Mouse (Mus musculus): ENCODE data around the gene Iqsec1. TPM values are rescaled to one million over a fixed set of nuclear protein-coding genes. Genes with fewer than 3 reads are reported as not detected.

Iqsec1 gene
- total and polyA plus RNA-seq, 3 experiments = 2.0 to 48.2 (median 39.2) TPM

DNA sequence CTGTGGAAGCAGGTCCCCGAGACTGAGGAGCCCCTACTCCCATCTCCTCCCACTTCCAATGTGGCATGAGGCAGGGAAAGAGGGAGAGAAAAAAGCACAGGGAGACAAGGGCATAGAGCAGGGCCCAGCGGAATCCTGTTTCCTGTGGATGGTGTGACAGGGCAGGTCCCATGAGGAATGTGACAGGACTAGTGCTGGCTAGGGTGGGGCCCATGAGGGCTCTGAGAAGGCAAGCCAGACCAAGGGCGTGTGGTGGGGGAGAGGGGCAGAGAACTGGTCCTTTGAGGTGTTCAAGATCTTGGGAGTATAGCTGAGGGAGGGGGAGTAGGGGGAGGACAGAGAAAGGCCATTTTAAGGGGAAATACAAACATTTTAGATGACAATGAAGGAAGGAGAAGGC is 24.0 kb upstream of the Iqsec1 start:
- H3K4me3 ChIP-seq (ENCODE audit: low read depth, low read length) = no peak overlapping the region
- no peak for ATAC-seq (ENCODE audit: extremely low read depth, insufficient number of reproducible peaks, low FRiP score, poor library complexity, severe bottlenecking)
- H3K4me1 ChIP-seq (ENCODE audit: insufficient read depth, low read depth, low read length) = peaks cover 7% of the 10 kb centered on the region
- DNase-seq (ENCODE audit: low spot score) = no peak
- 0 out of 2 replicates have a peak, but pooled peaks cover 2% of the 10 kb centered on the region for H3K27me3 ChIP-seq (ENCODE audit: insufficient read depth, low read length)
- H3K9me3 ChIP-seq (replicated peaks) = no peaks in the 10 kb centered on the region
- TF ChIP-seq GATA1 (IDR thresholded peaks at IDR 0.05; ENCODE audit: borderline replicate concordance, low read length) (no peak), GATA2 (IDR thresholded peaks at IDR 0.05; ENCODE audit: borderline replicate concordance, low read depth, low read length) (no peak), CTCF (IDR thresholded peaks at IDR 0.05; ENCODE audit: low read depth, low read length) (no peak), TAL1 (conservative IDR thresholded peaks at IDR 0.05; ENCODE audit: low read depth, low read length) (no peak), POLR2AphosphoS5 (IDR thresholded peaks at IDR 0.05; ENCODE audit: insufficient replicate concordance, low read depth, low read length) (no peak)
- peaks cover 59% of the 10 kb centered on the region for H3K36me3 ChIP-seq (replicated peaks)

DNA sequence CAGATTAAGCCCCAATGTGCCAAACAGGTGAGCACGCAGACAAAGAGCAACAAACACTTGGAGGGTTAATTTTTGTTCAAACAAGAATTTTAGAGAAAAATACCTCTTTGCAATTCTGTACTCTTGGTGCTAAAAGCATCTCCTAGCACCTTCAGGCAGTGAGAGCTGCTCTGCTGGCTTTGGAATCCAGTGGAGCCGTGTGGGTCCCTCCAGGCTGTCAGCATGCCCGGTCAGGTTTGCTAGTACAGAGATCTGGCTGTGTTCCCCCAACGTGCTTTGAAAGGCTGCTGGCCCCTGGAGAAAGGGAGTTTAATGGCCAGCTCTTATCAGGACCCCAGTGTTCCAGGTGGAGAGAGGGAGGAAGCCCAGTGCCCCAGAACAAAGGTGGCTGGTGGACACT is 23.1 kb upstream of the Iqsec1 start:
- H3K36me3 ChIP-seq (replicated peaks) = peaks cover 50% of the 10 kb centered on the region
- no peak for DNase-seq (ENCODE audit: low spot score)
- ATAC-seq (ENCODE audit: extremely low read depth, insufficient number of reproducible peaks, low FRiP score, poor library complexity, severe bottlenecking) = no peak
- H3K9me3 ChIP-seq (replicated peaks) = no peaks in the 10 kb centered on the region
- TF ChIP-seq CTCF (IDR thresholded peaks at IDR 0.05; ENCODE audit: low read depth, low read length) (no peak), POLR2AphosphoS5 (IDR thresholded peaks at IDR 0.05; ENCODE audit: insufficient replicate concordance, low read depth, low read length) (no peak), TAL1 (conservative IDR thresholded peaks at IDR 0.05; ENCODE audit: low read depth, low read length) (no peak), GATA1 (IDR thresholded peaks at IDR 0.05; ENCODE audit: borderline replicate concordance, low read length) (no peak), GATA2 (IDR thresholded peaks at IDR 0.05; ENCODE audit: borderline replicate concordance, low read depth, low read length) (no peak)
- no peak overlapping the region for H3K4me3 ChIP-seq (ENCODE audit: low read depth, low read length)
- peaks cover 11% of the 10 kb centered on the region for H3K4me1 ChIP-seq (ENCODE audit: insufficient read depth, low read depth, low read length)
- 0 out of 2 replicates have a peak, but pooled peaks cover 2% of the 10 kb centered on the region for H3K27me3 ChIP-seq (ENCODE audit: insufficient read depth, low read length)

DNA sequence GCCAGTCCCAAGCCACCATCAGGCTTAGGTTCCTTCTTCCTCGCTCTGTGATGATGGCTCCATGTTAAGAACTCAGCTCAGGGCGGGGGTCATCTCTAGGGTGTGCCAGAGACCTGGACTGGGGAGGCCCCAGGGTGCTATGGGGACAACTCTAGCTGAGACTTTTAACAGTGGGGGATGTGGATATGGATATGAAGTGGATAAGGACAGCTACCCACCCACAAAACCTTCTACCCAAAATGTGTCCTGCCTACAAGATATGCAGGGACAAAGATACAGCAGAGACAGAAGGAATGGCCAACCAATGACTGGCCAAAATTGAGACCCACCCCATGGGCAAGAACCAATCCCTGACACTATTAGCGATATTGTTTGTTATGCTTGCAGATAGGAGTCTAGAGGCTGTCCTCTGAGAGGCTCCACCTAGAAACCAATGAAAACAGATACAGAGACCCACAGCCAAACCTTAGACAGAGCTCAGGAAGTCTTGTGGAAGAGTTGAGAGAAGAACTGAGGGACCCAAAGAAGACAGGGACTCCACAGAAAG is 19.9 kb upstream of the Iqsec1 start:
- peaks cover 21% of the 10 kb centered on the region for H3K4me1 ChIP-seq (ENCODE audit: insufficient read depth, low read depth, low read length)
- DNase-seq (ENCODE audit: low spot score) (no peak), ATAC-seq (ENCODE audit: extremely low read depth, insufficient number of reproducible peaks, low FRiP score, poor library complexity, severe bottlenecking) (no peak)
- H3K4me3 ChIP-seq (ENCODE audit: low read depth, low read length) = no peak overlapping the region
- peaks cover 11% of the 10 kb centered on the region for H3K27me3 ChIP-seq (ENCODE audit: insufficient read depth, low read length)
- TF ChIP-seq GATA1 (IDR thresholded peaks at IDR 0.05; ENCODE audit: borderline replicate concordance, low read length) (no peak), POLR2AphosphoS5 (IDR thresholded peaks at IDR 0.05; ENCODE audit: insufficient replicate concordance, low read depth, low read length) (no peak), GATA2 (IDR thresholded peaks at IDR 0.05; ENCODE audit: borderline replicate concordance, low read depth, low read length) (no peak), CTCF (IDR thresholded peaks at IDR 0.05; ENCODE audit: low read depth, low read length) (no peak), TAL1 (conservative IDR thresholded peaks at IDR 0.05; ENCODE audit: low read depth, low read length) (no peak)
- H3K36me3 ChIP-seq (replicated peaks) = peaks cover 18% of the 10 kb centered on the region
- H3K9me3 ChIP-seq (replicated peaks) = no peaks in the 10 kb centered on the region

DNA sequence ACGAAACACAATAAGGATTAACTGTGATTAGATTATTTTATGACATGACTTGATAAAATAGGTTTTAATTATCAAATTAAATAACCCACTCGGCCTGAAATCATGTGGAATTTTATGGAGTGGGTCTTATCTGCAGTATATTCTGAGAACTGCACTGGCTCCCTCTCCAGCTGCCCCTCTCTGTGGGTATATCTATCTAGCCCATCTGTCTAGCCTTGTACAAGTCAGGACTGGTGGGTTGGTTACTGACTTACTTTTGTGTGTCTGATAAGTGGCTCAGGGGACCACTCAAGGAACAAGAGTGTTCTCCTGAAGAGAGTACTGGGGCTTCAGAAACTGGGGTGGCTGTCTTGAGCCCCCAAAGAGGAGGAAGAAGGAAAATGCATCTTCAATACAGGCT is 18.7 kb upstream of the Iqsec1 start:
- H3K4me1 ChIP-seq (ENCODE audit: insufficient read depth, low read depth, low read length) = peaks cover 21% of the 10 kb centered on the region
- ATAC-seq (ENCODE audit: extremely low read depth, insufficient number of reproducible peaks, low FRiP score, poor library complexity, severe bottlenecking) = no peak
- H3K36me3 ChIP-seq (replicated peaks) = peaks cover 7% of the 10 kb centered on the region
- no peak for TF ChIP-seq POLR2AphosphoS5 (IDR thresholded peaks at IDR 0.05; ENCODE audit: insufficient replicate concordance, low read depth, low read length)
- no peak for TF ChIP-seq CTCF (IDR thresholded peaks at IDR 0.05; ENCODE audit: low read depth, low read length)
- no peak for TF ChIP-seq GATA2 (IDR thresholded peaks at IDR 0.05; ENCODE audit: borderline replicate concordance, low read depth, low read length)
- H3K27me3 ChIP-seq (ENCODE audit: insufficient read depth, low read length) = peaks cover 13% of the 10 kb centered on the region
- no peak for DNase-seq (ENCODE audit: low spot score)
- no peaks in the 10 kb centered on the region for H3K9me3 ChIP-seq (replicated peaks)
- H3K4me3 ChIP-seq (ENCODE audit: low read depth, low read length) = no peak overlapping the region

DNA sequence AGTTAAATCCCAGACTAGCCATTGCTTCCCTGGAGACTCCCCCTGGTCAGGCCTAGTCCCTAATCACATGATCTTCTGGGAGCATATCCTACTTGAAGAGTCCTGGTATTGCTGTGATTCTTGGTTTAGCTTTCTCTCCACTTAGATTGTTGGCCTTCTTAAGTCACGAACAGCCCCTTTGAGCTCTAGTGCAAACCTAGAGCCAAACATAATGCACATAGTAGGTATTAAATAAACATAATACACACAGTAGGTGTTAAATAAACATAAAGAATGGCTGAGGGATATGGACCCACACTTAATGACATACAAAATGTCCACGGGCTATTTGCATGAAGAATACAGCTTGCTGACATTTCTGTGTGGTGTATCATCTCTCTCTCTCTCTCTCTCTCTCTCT is 15.7 kb upstream of the Iqsec1 start:
- no peak overlapping the region for H3K4me3 ChIP-seq (ENCODE audit: low read depth, low read length)
- H3K36me3 ChIP-seq (replicated peaks) = no peaks in the 10 kb centered on the region
- peaks cover 35% of the 10 kb centered on the region for H3K27me3 ChIP-seq (ENCODE audit: insufficient read depth, low read length)
- ATAC-seq (ENCODE audit: extremely low read depth, insufficient number of reproducible peaks, low FRiP score, poor library complexity, severe bottlenecking) = no peak
- no peaks in the 10 kb centered on the region for H3K9me3 ChIP-seq (replicated peaks)
- H3K4me1 ChIP-seq (ENCODE audit: insufficient read depth, low read depth, low read length) = peaks cover 21% of the 10 kb centered on the region
- TF ChIP-seq GATA1 (IDR thresholded peaks at IDR 0.05; ENCODE audit: borderline replicate concordance, low read length) (no peak), CTCF (IDR thresholded peaks at IDR 0.05; ENCODE audit: low read depth, low read length) (no peak), GATA2 (IDR thresholded peaks at IDR 0.05; ENCODE audit: borderline replicate concordance, low read depth, low read length) (no peak), TAL1 (conservative IDR thresholded peaks at IDR 0.05; ENCODE audit: low read depth, low read length) (no peak), POLR2AphosphoS5 (IDR thresholded peaks at IDR 0.05; ENCODE audit: insufficient replicate concordance, low read depth, low read length) (no peak)
- DNase-seq (ENCODE audit: low spot score) = no peak

DNA sequence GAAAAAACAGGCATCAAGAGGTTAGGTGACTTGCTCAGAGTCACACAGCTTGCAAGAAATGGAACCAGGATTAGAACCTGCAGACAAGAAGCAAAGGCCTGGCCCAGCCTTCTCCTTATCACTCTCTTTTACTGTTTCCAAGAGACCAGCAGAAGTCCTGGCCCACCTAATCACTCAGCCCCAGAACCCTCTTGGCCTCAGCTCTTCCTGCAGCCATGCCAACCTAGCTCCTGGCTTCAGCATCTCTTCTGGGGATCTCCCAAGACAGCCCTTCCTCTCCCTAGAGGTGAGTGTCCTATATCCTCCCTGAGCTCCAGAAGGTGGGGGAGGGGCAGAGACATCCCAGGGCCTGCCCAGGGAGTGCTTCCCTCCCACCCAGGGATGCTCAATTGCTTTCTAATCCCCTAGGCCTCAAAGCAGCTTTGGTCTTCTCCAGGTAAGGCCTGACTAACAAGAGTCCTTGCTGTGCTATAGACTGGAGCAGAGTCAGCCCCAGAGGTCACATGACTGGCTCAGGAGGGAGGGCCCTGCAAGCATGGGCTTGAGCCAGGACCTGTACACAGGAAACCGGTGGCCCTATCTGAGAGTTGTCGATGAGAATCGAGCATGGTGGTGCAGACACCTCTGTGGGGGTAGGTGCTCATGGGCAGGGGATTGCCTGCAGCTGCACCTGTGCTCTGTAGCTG is 15.0 kb upstream of the Iqsec1 start:
- H3K36me3 ChIP-seq (replicated peaks) = no peaks in the 10 kb centered on the region
- TF ChIP-seq GATA1 (IDR thresholded peaks at IDR 0.05; ENCODE audit: borderline replicate concordance, low read length) (no peak), TAL1 (conservative IDR thresholded peaks at IDR 0.05; ENCODE audit: low read depth, low read length) (no peak), GATA2 (IDR thresholded peaks at IDR 0.05; ENCODE audit: borderline replicate concordance, low read depth, low read length) (no peak), CTCF (IDR thresholded peaks at IDR 0.05; ENCODE audit: low read depth, low read length) (no peak), POLR2AphosphoS5 (IDR thresholded peaks at IDR 0.05; ENCODE audit: insufficient replicate concordance, low read depth, low read length) (no peak)
- H3K9me3 ChIP-seq (replicated peaks) = no peaks in the 10 kb centered on the region
- H3K27me3 ChIP-seq (ENCODE audit: insufficient read depth, low read length) = peaks cover 37% of the 10 kb centered on the region
- H3K4me3 ChIP-seq (ENCODE audit: low read depth, low read length) = no peak overlapping the region
- DNase-seq (ENCODE audit: low spot score) = no peak
- H3K4me1 ChIP-seq (ENCODE audit: insufficient read depth, low read depth, low read length) = peaks cover 21% of the 10 kb centered on the region
- ATAC-seq (ENCODE audit: extremely low read depth, insufficient number of reproducible peaks, low FRiP score, poor library complexity, severe bottlenecking) = no peak
